Mouse (Mus musculus): ENCODE data around the gene Ptk6. TPM values are rescaled to one million over a fixed set of nuclear protein-coding genes. Genes with fewer than 3 reads are reported as not detected.

The Ptk6 gene
- total RNA-seq, 2 experiments from 2014 or later, result not detected

- intact Hi-C loops (cut with DNase I), result no loop called here
- DNase-seq, result no peak
These were observed 27.9 kb downstream of the Ptk6 start for GRCm38 (mm10) chr2:181174646-181175045.

- DNase-seq, result no peak
These were observed 36.1 kb downstream of the Ptk6 start for GRCm38 (mm10) chr2:181166469-181166868.

GRCm38 (mm10) chr2:181160821-181161220 lies 41.8 kb downstream of the Ptk6 start:
- intact Hi-C loops (cut with DNase I), result no loop called here

More at GRCm38 (mm10) chr2:181166469-181166868, 36.1 kb downstream of the Ptk6 start:
- intact Hi-C loops (cut with DNase I), result no loop called here

GRCm38 (mm10) chr2:181159771-181160170 lies 42.8 kb downstream of the Ptk6 start:
- no peak for DNase-seq
- intact Hi-C loops (cut with DNase I), result no loop called here

More at GRCm38 (mm10) chr2:181160821-181161220, 41.8 kb downstream of the Ptk6 start:
- no peak for DNase-seq

DNA sequence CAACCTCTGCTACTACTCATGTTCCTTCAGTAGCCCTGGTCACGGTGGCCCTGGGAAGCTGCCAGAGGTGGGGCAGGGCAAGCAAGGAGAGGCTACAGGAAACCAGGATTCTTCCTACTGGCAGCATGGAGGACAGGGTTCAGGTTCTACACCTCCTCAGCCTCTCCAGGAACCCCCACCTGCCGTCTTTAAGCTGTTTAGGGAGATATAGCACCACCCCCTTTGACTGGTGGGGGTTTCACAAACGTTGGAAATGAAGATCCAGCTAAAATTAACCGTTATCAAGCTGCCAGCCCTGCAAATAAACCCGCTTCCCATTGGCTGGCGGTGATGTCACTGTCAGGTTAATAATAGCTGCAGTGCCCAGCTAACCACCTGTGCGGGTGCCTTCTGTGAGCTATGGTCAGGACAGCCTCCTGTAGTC lies 43.5 kb downstream of the Ptk6 start:
- no peak for DNase-seq
- intact Hi-C loops (cut with DNase I), result no loop called here

- intact Hi-C loops (cut with DNase I), result no loop called here
- DNase-seq, result no peak
These were observed 44.1 kb downstream of the Ptk6 start for GRCm38 (mm10) chr2:181158471-181158870.

- intact Hi-C loops (cut with DNase I), result no loop called here
These were observed 44.8 kb downstream of the Ptk6 start for GRCm38 (mm10) chr2:181157716-181158302.

DNA sequence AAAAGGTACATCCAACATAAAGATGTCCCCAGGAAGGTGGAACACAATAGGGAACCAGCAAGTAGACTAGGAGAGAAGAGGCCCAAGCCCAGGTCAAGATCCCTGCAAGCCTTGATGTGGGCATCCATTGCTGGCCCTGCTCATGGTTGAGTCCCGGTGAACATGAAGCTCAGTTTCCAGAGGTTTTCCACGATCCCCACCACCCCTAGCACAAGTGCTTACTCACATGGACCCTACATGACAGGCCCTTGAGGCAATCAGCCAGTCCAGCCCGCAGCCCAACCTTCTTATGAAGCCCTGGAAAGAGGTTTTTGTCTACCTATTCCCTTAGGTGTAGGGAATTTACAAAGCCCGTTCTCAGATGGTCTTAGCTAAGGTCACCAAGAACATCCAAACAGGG lies 45.4 kb downstream of the Ptk6 start:
- intact Hi-C loops (cut with DNase I), result no loop called here
- no peak for DNase-seq

More at GRCm38 (mm10) chr2:181157716-181158302, 44.8 kb downstream of the Ptk6 start:
- no peak for DNase-seq

DNA sequence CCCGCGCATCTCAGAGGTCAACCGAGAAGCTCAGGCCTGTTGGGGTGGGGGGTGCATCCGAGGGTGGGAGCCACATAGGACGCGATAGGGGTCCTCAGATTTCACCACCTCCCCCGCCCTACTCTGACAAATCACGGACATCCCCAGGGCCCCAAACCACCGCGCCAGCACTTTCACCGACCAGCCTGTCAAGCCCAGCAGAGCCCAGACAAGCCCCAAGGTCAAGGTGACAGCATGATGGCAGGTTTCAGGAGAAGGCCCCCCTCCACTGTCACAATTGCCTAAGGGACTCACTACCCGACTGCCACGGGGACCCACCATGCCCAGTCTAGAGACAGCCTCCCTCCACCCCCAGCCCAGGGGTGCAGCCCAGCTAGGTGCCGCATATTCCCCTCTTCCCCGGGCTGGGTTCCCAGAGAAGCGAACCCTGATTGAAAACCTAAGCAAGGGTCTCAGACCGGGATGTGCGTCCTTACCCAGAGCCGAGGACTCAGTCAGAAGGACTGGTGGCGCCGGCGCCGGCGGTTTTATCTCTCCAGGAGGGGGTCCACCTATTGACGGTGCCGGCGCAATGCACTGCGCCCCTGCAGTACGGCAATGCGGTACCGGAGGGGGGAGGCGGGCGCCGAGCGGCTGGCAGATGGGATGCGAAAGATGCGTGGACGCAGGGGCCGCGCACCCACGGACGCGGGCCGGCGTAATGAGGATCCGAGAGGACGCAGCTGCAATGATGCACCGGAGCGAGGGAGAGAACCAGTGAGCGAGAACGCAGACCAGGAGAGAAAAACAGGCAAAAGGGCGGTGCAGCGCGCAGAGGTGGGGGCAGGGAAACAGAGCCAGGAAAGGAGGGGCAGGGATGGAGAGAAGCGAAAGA lies 46.1 kb downstream of the Ptk6 start, which contains the start of gene Eef1a2:
Gene Eef1a2, minus strand, starts transcription at position 767 of the 874 bp plus-strand sequence.
- intact Hi-C loops (cut with DNase I), result no loop called here
- peak; percentile 59 for DNase-seq

GRCm38 (mm10) chr2:181155801-181156200 lies 46.8 kb downstream of the Ptk6 start:
- no peak for DNase-seq
- intact Hi-C loops (cut with DNase I), result no loop called here

DNA sequence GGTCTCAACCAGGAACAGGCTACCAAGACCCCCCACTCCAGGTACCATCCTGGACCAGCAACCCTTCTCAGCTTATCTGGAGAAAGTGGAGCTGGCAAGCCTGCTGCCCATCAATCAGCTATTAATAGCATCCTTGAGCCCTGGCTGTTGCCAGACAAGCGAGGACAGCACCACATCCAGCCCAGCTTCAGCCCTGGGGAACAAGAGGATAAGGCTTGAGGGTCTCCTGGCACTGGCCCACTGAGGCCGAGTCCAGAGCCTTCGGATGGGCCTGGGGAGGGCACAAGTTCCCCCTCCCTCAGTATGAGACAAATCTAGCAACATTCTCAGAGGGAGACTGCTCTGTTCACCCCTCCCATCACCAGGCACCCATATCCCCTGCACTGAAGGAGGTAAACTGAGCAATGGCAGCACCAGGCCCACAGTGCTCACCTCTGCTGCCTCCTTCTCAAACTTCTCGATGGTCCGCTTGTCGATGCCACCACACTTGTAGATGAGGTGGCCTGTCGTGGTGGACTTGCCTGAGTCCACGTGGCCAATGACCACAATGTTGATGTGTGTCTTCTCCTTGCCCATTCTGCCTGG lies 47.7 kb downstream of the Ptk6 start:
- intact Hi-C loops (cut with DNase I), result no loop called here
- DNase-seq, result no peak

GRCm38 (mm10) chr2:181154361-181154760 lies 48.2 kb downstream of the Ptk6 start:
- intact Hi-C loops (cut with DNase I), result no loop called here
- no peak for DNase-seq

GRCm38 (mm10) chr2:181153837-181154236 lies 48.8 kb downstream of the Ptk6 start:
- no peak for DNase-seq
- intact Hi-C loops (cut with DNase I), result no loop called here

- intact Hi-C loops (cut with DNase I), result no loop called here
- DNase-seq, result no peak
These were observed 49.5 kb downstream of the Ptk6 start for GRCm38 (mm10) chr2:181153131-181153530.

- DNase-seq, result no peak
- intact Hi-C loops (cut with DNase I), result no loop called here
These were observed 49.9 kb downstream of the Ptk6 start for GRCm38 (mm10) chr2:181152701-181153100.

GRCm38 (mm10) chr2:181150281-181150680 lies 52.3 kb downstream of the Ptk6 start:
- no peak for DNase-seq
- intact Hi-C loops (cut with DNase I), result no loop called here

GRCm38 (mm10) chr2:181148318-181148955 lies 54.2 kb downstream of the Ptk6 start:
- DNase-seq, result no peak
- intact Hi-C loops (cut with DNase I), result no loop called here

- intact Hi-C loops (cut with DNase I), result no loop called here
- DNase-seq, result peak; percentile 72
These were observed 54.9 kb downstream of the Ptk6 start for GRCm38 (mm10) chr2:181147546-181148317.

DNA sequence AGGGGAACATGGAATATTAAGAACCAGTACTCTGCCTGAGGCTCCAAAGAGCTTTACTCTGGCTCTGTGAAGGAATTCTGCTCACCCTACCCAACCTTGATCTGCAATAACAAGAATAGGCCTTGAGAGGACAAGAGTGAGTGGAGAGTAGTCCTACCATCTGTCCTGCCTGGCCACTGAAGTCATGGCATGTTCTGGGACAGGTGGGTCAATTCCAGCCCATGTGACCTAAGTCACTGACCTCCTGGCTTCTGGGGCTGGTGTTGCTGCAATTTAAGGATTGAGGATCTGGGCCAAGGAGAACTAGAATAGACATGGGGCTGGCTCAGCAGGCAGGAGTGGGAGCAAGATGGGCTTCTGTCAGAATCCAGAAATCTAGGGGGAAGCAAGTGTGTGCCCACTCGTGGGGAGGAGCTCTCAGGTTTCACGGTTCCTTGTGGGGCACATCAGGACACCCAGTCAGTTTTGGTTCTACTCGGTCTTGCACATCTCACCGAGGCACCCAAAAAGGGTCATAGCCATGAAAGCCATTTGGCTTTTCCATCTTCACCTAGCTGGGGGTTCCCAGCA lies 55.5 kb downstream of the Ptk6 start:
- intact Hi-C loops (cut with DNase I), result no loop called here
- DNase-seq, result no peak

DNA sequence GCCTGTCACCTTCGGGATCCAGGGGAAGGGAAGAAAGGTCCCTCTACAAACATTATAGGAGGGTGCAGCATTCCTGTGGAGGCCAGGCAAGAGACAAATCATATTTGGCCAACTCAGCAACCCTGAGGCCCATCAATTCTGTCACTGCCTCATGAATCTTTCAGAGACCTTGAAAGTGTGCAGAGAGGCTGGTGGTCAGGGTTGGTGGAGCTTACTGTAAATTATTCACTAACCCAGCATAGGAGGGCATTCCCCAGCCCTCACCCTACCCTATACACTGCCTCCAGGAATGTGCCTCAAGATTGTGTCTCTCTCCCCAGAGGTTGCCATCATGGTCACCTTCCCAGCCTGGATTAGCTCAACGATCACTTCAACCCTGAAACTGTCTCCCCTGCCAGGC lies 57.9 kb downstream of the Ptk6 start:
- DNase-seq, result no peak
- intact Hi-C loops (cut with DNase I), result no loop called here
